In genomic region chr1:136470471-136470870, GRCm38 (mm10) we compare ENCODE assay signal across 12 mouse cellular contexts. TPM values are rescaled to one million over a fixed set of nuclear protein-coding genes. Genes with fewer than 3 reads are reported as not detected.
DNase-seq lines count a peak whose midpoint lies in the region; ATAC-seq and TF ChIP-seq lines count a peak whose summit lies in the region.
"Had no signal": no experiment of that assay in that cellular context is flagged by ENCODE, and none has a peak within 500 bp of the region (broad histone marks: within the 10 kb centered on the region; RNA-seq: fewer than 3 reads in every experiment).

No protein-coding gene starts in this region.

- H3K9ac ChIP-seq in forebrain, postnatal 0 days = no peak overlapping the region
- no peak overlapping the region for H3K9ac ChIP-seq in forebrain, embryonic 15.5 days (replicated peaks)
- no peak overlapping the region for H3K9ac ChIP-seq in midbrain, embryonic 11.5 days (ENCODE audit: low read length)
- no peak overlapping the region for H3K9ac ChIP-seq in midbrain, embryonic 16.5 days (ENCODE audit: low read depth, low read length)
- H3K9ac ChIP-seq: heart, embryonic 13.5 days; limb, embryonic 15.5 days had no signal

- no peak overlapping the region for H3K27ac ChIP-seq in forebrain, postnatal 0 days (ENCODE audit: low read depth, low read length)
- H3K27ac ChIP-seq in forebrain, embryonic 15.5 days (replicated peaks) = no peak overlapping the region
- H3K27ac ChIP-seq in midbrain, embryonic 11.5 days (ENCODE audit: low read depth, low read length) = no peak overlapping the region
- H3K27ac ChIP-seq in midbrain, embryonic 16.5 days (ENCODE audit: low read length) = no peak overlapping the region
- H3K27ac ChIP-seq: heart, embryonic 13.5 days; limb, embryonic 15.5 days had no signal

- no peaks in the 10 kb centered on the region for H3K9me3 ChIP-seq in forebrain, postnatal 0 days (ENCODE audit: low read length)
- H3K9me3 ChIP-seq in forebrain, embryonic 15.5 days = no peaks in the 10 kb centered on the region
- no peaks in the 10 kb centered on the region for H3K9me3 ChIP-seq in midbrain, embryonic 11.5 days (ENCODE audit: control insufficient read depth, low read length)
- H3K9me3 ChIP-seq in midbrain, embryonic 16.5 days (replicated peaks; ENCODE audit: control insufficient read depth, low read length, poor library complexity, severe bottlenecking) = no peaks in the 10 kb centered on the region
- H3K9me3 ChIP-seq: heart, embryonic 13.5 days; limb, embryonic 15.5 days; megakaryocyte, embryonic 14.5 days had no signal

- no peak overlapping the region for H3K4me2 ChIP-seq in forebrain, postnatal 0 days (ENCODE audit: low read depth)
- no peak overlapping the region for H3K4me2 ChIP-seq in forebrain, embryonic 15.5 days (replicated peaks)
- no peak overlapping the region; the same call in 1 of the 2 replicates for H3K4me2 ChIP-seq in midbrain, embryonic 11.5 days
- no peak overlapping the region for H3K4me2 ChIP-seq in midbrain, embryonic 16.5 days (ENCODE audit: low read length)
- H3K4me2 ChIP-seq: heart, embryonic 13.5 days; limb, embryonic 15.5 days had no signal

- no peak for TF ChIP-seq CTCF in forebrain, postnatal 0 days (IDR thresholded peaks at IDR 0.05; ENCODE audit: low read depth)

- no peak overlapping the region for H3K4me3 ChIP-seq in forebrain, postnatal 0 days (ENCODE audit: low read depth, low read length)
- no peak overlapping the region for H3K4me3 ChIP-seq in forebrain, embryonic 15.5 days
- H3K4me3 ChIP-seq in midbrain, embryonic 11.5 days (ENCODE audit: low read depth, low read length) = no peak overlapping the region
- no peak overlapping the region for H3K4me3 ChIP-seq in midbrain, embryonic 16.5 days (ENCODE audit: low read depth, low read length)
- H3K4me3 ChIP-seq: heart, embryonic 13.5 days; limb, embryonic 15.5 days; megakaryocyte, embryonic 14.5 days had no signal

- 19% methylated on average over 6 of the region's 6 CpGs for WGBS in forebrain, postnatal 0 days
- WGBS in forebrain, embryonic 15.5 days = 28% methylated on average over 6 of the region's 6 CpGs
- WGBS in midbrain, embryonic 11.5 days = 15% methylated on average over 6 of the region's 6 CpGs
- WGBS in midbrain, embryonic 16.5 days = 15% methylated on average over 6 of the region's 6 CpGs

- peak; percentile 11 for DNase-seq in forebrain, postnatal 0 days
- DNase-seq in midbrain, embryonic 11.5 days (ENCODE audit: low spot score, missing footprints) = peak; percentile 86
- DNase-seq in embryo, embryonic 11 days = peak; percentile 58
- DNase-seq in mesoderm, embryonic 11.5 days (ENCODE audit: low read depth, low spot score) = peak; percentile 66
- DNase-seq in urinary bladder, adult 2 months (ENCODE audit: low spot score) = no peak
- DNase-seq in adrenal gland, postnatal 36 days = no peak

- no peaks in the 10 kb centered on the region for H3K27me3 ChIP-seq in forebrain, postnatal 0 days (ENCODE audit: insufficient read depth, low read length)
- H3K27me3 ChIP-seq in forebrain, embryonic 15.5 days = no peaks in the 10 kb centered on the region
- H3K27me3 ChIP-seq in midbrain, embryonic 11.5 days (ENCODE audit: control insufficient read depth, insufficient read depth, low read length) = no peaks in the 10 kb centered on the region
- H3K27me3 ChIP-seq in midbrain, embryonic 16.5 days (ENCODE audit: control insufficient read depth, insufficient read depth, low read depth, low read length) = no peaks in the 10 kb centered on the region
- H3K27me3 ChIP-seq: heart, embryonic 13.5 days; limb, embryonic 15.5 days; megakaryocyte, embryonic 14.5 days had no signal

- H3K4me1 ChIP-seq in forebrain, postnatal 0 days (ENCODE audit: insufficient read depth) = peaks cover 6% of the 10 kb centered on the region; the same call in 1 of the 2 replicates
- H3K4me1 ChIP-seq in forebrain, embryonic 15.5 days = peaks cover 21% of the 10 kb centered on the region
- peaks cover 10% of the 10 kb centered on the region for H3K4me1 ChIP-seq in midbrain, embryonic 11.5 days (ENCODE audit: control insufficient read depth, insufficient read depth, low read length)
- H3K4me1 ChIP-seq in midbrain, embryonic 16.5 days (ENCODE audit: control insufficient read depth, insufficient read depth, low read length) = peaks cover 5% of the 10 kb centered on the region

- ATAC-seq in forebrain, postnatal 0 days = no peak
- no peak for ATAC-seq in forebrain, embryonic 15.5 days (replicated peaks)
- no peak for ATAC-seq in midbrain, embryonic 11.5 days (ENCODE audit: low FRiP score)
- no peak for ATAC-seq in midbrain, embryonic 16.5 days
- ATAC-seq: intestine, postnatal 0 days had no signal

- H3K36me3 ChIP-seq in forebrain, postnatal 0 days (ENCODE audit: insufficient read depth) = no peaks in the 10 kb centered on the region
- peaks cover 3% of the 10 kb centered on the region; the same call in 1 of the 2 replicates for H3K36me3 ChIP-seq in forebrain, embryonic 15.5 days
- H3K36me3 ChIP-seq in midbrain, embryonic 11.5 days (ENCODE audit: control insufficient read depth, insufficient read depth, low read length) = peaks cover 13% of the 10 kb centered on the region
- no peaks in the 10 kb centered on the region for H3K36me3 ChIP-seq in midbrain, embryonic 16.5 days (ENCODE audit: control insufficient read depth, insufficient read depth, low read length)

RNA-seq across cellular contexts. Expression of gene Kif14, which starts 4.3 kb away (rescaled TPM):
- total RNA-seq in forebrain, postnatal 0 days (2014; rRNA removed) = 1.1 and 1.3 TPM in 2 replicates
- 0.42 and 0.56 TPM in 2 replicates for polyA plus RNA-seq in forebrain, postnatal 0 days (2015; fragmentation: Nextera tagmentation; extraction: Ambion mirVana)
- polyA plus RNA-seq in forebrain, embryonic 15.5 days (2015; fragmentation: Nextera tagmentation; extraction: Ambion mirVana) = 2.3 and 2.6 TPM in 2 replicates
- 7.4 and 8.0 TPM in 2 replicates for polyA plus RNA-seq in midbrain, embryonic 11.5 days (2014; fragmentation: Nextera tagmentation; extraction: Ambion mirVana)
- 0.54 and 0.62 TPM in 2 replicates for polyA plus RNA-seq in midbrain, embryonic 16.5 days (2015; fragmentation: Nextera tagmentation; extraction: Ambion mirVana)
- 0.54 and 0.74 TPM in 2 replicates for polyA plus RNA-seq in urinary bladder, adult 2 months (2012; rRNA removed)
- under 1 TPM; 0.73 to 0.79 TPM for total RNA-seq in adrenal gland, postnatal 36 days (2021)

RNA-seq across cellular contexts. Expression of gene Ddx59, which starts 55.4 kb away (rescaled TPM):
- total RNA-seq in forebrain, postnatal 0 days (2014; rRNA removed) = 16.2 and 18.8 TPM in 2 replicates
- 14.6 and 17.8 TPM in 2 replicates for polyA plus RNA-seq in forebrain, postnatal 0 days (2015; fragmentation: Nextera tagmentation; extraction: Ambion mirVana)
- 17.4 and 18.4 TPM in 2 replicates for polyA plus RNA-seq in forebrain, embryonic 15.5 days (2015; fragmentation: Nextera tagmentation; extraction: Ambion mirVana)
- polyA plus RNA-seq in midbrain, embryonic 11.5 days (2014; fragmentation: Nextera tagmentation; extraction: Ambion mirVana) = 20.3 and 20.5 TPM in 2 replicates
- 14.5 and 16.0 TPM in 2 replicates for polyA plus RNA-seq in midbrain, embryonic 16.5 days (2015; fragmentation: Nextera tagmentation; extraction: Ambion mirVana)
- 8.2 and 9.6 TPM in 2 replicates for polyA plus RNA-seq in urinary bladder, adult 2 months (2012; rRNA removed)
- total RNA-seq in adrenal gland, postnatal 36 days (2021) = 10 to 100 TPM; 10.5 to 14.8 TPM

Comparison
In these comparisons a context has a peak if more than half of its experiments do, and no peak if none do; other contexts are left out.
1. DNase-seq: peak in forebrain, postnatal 0 days (single experiment), midbrain, embryonic 11.5 days (single experiment), embryo, embryonic 11 days (single experiment) and mesoderm, embryonic 11.5 days (single experiment); none in urinary bladder, adult 2 months (single experiment) and adrenal gland, postnatal 36 days (0 of 2).